Mouse (Mus musculus) cerebellum, adult 2 months (tissue): ENCODE data around the gene Litaf. TPM values are rescaled to one million over a fixed set of nuclear protein-coding genes. Genes with fewer than 3 reads are reported as not detected.
A peak's percentile ranks its signal among the peaks of the same experiment; 100 is the strongest.
"Not testable (repeated sequence)": the region's sequence is repeated elsewhere in the genome, so short reads cannot be mapped to it uniquely, and the experiment has no call there.

Experiments
- DNase-seq, 2 experiments: peaks; one replicate each; pipeline ENCODE4 v3.0.0; 2021
- H3K27ac ChIP-seq: fragments of 200-500 bp; 2 replicates; pipeline ENCODE4 v1.5.1; 2012; ENCODE audit warnings: low read length, control low read depth, inconsistent platforms; ENCODE audit not compliant: insufficient read depth
- H3K27me3 ChIP-seq: fragments of 200-500 bp; 2 replicates; pipeline ENCODE4 v1.6.1; 2012; ENCODE audit warnings: inconsistent platforms, mild to moderate bottlenecking, low read length, moderate library complexity; ENCODE audit not compliant: control insufficient read depth, insufficient read depth
- H3K4me1 ChIP-seq: fragments of 200-500 bp; 2 replicates; pipeline ENCODE4 v1.6.1; 2011; ENCODE audit warnings: low read length; ENCODE audit not compliant: control insufficient read depth, insufficient read depth
- H3K4me3 ChIP-seq: fragments of 200-500 bp; replicated peaks from 2 replicates; pipeline ENCODE3; 2011; ENCODE audit warnings: mild to moderate bottlenecking, low read depth, low read length, control low read depth; ENCODE audit not compliant: insufficient read depth
- CTCF ChIP-seq: fragments of 200-500 bp; IDR thresholded peaks from 2 replicates; pipeline ENCODE4 v1.5.1; 2011; ENCODE audit warnings: low read depth, mild to moderate bottlenecking, control low read depth, low read length, moderate library complexity, borderline replicate concordance; ENCODE audit not compliant: insufficient read depth
- POLR2A ChIP-seq: fragments of 200-500 bp; IDR thresholded peaks from 2 replicates; pipeline ENCODE4 v1.6.1; 2011; ENCODE audit warnings: low read length, control low read depth, borderline replicate concordance; ENCODE audit not compliant: insufficient read depth
- WGBS: fragments of 180-500 bp; shearing (Covaris S2); methylation state at CpG from one replicate; pipeline ENCODE4 v1.1.7; 2018; 5-methylcytosine and 5-hydroxymethylcytosine counted together
- polyA plus RNA-seq: library from polyadenylated mRNA; depleted of rRNA; stranded (reverse); fragments of >200 nt; gene quantifications from 2 replicates; pipeline ENCODE4 v1.2.3, GENCODE M21; 2012

Gene Litaf
- polyA plus RNA-seq, 1 experiment, result 82.3 TPM

DNA sequence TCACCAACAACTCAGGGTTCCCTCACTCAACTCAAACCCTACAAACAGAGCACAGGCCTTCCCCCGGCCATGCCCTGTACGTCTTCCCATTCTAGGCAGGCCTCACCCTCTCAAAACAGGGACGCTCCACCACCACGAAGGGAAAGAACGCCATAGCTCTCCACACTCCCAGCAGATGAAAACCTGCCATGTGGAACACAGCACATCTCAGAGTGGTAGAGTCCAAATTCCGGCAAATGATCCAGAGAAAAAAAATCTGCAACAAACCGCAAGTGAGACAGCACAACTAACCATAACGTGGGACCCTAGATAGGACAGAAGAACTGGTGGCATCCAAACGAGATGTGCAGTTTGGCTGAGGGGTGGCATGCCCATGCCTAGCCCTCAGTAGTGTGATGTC is 88.1 kb downstream of the Litaf start:
- 89% methylated on average over 9 of the region's 9 CpGs for WGBS

GRCm38 (mm10) chr16:10976202-10976631 is 89.7 kb downstream of the Litaf start:
- 68% methylated on average over 11 of the region's 11 CpGs for WGBS
- no peak for DNase-seq
- no peak overlapping the region for H3K4me3 ChIP-seq
- H3K27me3 ChIP-seq, result no peaks in the 10 kb centered on the region
- no peak overlapping the region for H3K27ac ChIP-seq
- no peaks in the 10 kb centered on the region; the same call in 1 of the 2 replicates for H3K4me1 ChIP-seq
- no peak for TF ChIP-seq CTCF
- TF ChIP-seq POLR2A, result no peak

More for the DNA sequence above, 88.1 kb downstream of the Litaf start:
- H3K4me3 ChIP-seq, result no peak overlapping the region
- no peaks in the 10 kb centered on the region; the same call in 1 of the 2 replicates for H3K4me1 ChIP-seq
- TF ChIP-seq CTCF, result no peak
- no peak for TF ChIP-seq POLR2A
- no peak for DNase-seq
- H3K27ac ChIP-seq, result no peak overlapping the region
- H3K27me3 ChIP-seq, result no peaks in the 10 kb centered on the region

- no peak for DNase-seq
- TF ChIP-seq CTCF (no peak), POLR2A (no peak)
- no peak overlapping the region for H3K4me3 ChIP-seq
- WGBS, result 71% methylated on average over 5 of the region's 5 CpGs
- no peaks in the 10 kb centered on the region for H3K4me1 ChIP-seq
- H3K27ac ChIP-seq, result no peak overlapping the region
- H3K27me3 ChIP-seq, result no peaks in the 10 kb centered on the region
Measured at GRCm38 (mm10) chr16:10974939-10975338, 91.0 kb downstream of the Litaf start.

DNA sequence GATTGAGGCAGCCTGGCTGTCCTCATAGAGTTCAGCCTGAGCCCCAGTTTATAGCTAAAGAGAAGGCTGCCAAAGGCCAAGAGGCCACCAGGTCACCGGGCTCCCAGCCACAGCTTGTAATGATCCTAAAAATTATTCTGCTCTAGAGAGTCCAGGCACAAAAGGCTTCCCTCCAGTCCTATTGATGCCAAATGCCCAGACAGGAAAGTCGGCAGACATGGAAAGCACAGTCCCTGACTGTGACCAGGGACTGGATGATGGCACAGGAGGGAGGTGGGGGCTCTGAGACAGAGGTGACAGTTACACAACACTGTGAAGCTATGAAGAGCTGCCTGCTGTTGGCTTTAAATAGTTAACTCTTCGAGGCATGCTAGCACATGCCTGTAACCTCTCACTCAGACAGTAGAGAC is 91.9 kb downstream of the Litaf start:
- peak in 1 of 2 experiments; percentile 26 for DNase-seq
- Histone ChIP-seq H3K27ac (no peak overlapping the region), H3K4me1 (no peaks in the 10 kb centered on the region), H3K27me3 (no peaks in the 10 kb centered on the region), H3K4me3 (no peak overlapping the region)
- TF ChIP-seq POLR2A (no peak), CTCF (no peak)
- 27% methylated on average over 3 of the region's 3 CpGs for WGBS

GRCm38 (mm10) chr16:10972259-10972658 is 93.7 kb downstream of the Litaf start:
- Histone ChIP-seq H3K27me3 (no peaks in the 10 kb centered on the region), H3K4me1 (no peaks in the 10 kb centered on the region), H3K27ac (no peak overlapping the region), H3K4me3 (no peak overlapping the region)
- WGBS, result 77% methylated on average over 6 of the region's 6 CpGs
- TF ChIP-seq CTCF (no peak), POLR2A (no peak)
- DNase-seq, result no peak

- not testable (repeated sequence) for DNase-seq, H3K4me1 ChIP-seq, H3K27me3 ChIP-seq, H3K27ac ChIP-seq, H3K4me3 ChIP-seq
- WGBS, result 94% methylated on average over 1 of the region's 1 CpGs
Measured at GRCm38 (mm10) chr16:10969944-10970343, 96.0 kb downstream of the Litaf start.

DNA sequence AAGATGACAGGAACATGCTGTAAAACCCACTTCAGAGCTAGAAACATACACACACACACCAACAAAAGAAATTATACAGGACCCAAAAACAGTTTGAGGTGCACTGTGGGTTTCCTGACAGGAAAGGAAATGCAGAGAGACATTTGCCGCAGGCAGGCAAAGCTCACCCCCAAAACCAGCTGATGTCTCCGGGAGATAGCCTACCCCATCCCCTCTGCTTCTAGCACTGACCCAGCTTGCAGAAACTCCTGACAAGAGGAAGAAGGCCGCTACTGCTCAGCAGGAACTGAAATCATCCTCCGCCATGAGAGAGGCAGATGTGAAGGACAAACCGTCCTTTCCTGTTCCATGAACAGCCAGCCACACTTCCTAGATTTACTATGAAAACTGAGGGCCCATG is 96.6 kb downstream of the Litaf start:
- Histone ChIP-seq H3K27me3 (no peaks in the 10 kb centered on the region), H3K4me1 (no peaks in the 10 kb centered on the region), H3K27ac (no peak overlapping the region), H3K4me3 (no peak overlapping the region)
- DNase-seq, result no peak
- TF ChIP-seq POLR2A, result no peak
- no peak for TF ChIP-seq CTCF
- 75% methylated on average over 5 of the region's 5 CpGs for WGBS

- Histone ChIP-seq H3K27me3 (no peaks in the 10 kb centered on the region), H3K4me1 (no peaks in the 10 kb centered on the region), H3K4me3 (no peak overlapping the region), H3K27ac (no peak overlapping the region)
- no peak for TF ChIP-seq POLR2A
- no peak for TF ChIP-seq CTCF
- no peak for DNase-seq
- WGBS, result 72% methylated on average over 4 of the region's 4 CpGs
Measured at GRCm38 (mm10) chr16:10968299-10968698, 97.7 kb downstream of the Litaf start.

- no peak for DNase-seq
- no peaks in the 10 kb centered on the region for H3K4me1 ChIP-seq
- no peak overlapping the region for H3K4me3 ChIP-seq
- H3K27me3 ChIP-seq, result no peaks in the 10 kb centered on the region
- no peak overlapping the region for H3K27ac ChIP-seq
- 59% methylated on average over 7 of the region's 7 CpGs for WGBS
- TF ChIP-seq CTCF (no peak), POLR2A (no peak)
Measured at GRCm38 (mm10) chr16:10967756-10968155, 98.2 kb downstream of the Litaf start.
